Mouse (Mus musculus): ENCODE results near the gene Gpha2. TPM values are rescaled to one million over a fixed set of nuclear protein-coding genes. Genes with fewer than 3 reads are reported as not detected.

Gpha2 gene
- polyA plus RNA-seq, 1 experiment from 2014 or later = not detected

MicroRNA genes within 50 kb of the gene (microRNA counts, 519-probe panel; counts per million panel counts)
- microRNA mmu-miR-192 = 2,287 counts per million, percentile 60 among the panel's probes with 10 or more counts

Small RNA genes lying within 50 kb of the gene (microRNA-seq; reads per million reads assigned to microRNA genes)
- gene Mir192 (97.4 reads per million, percentile 50 among the genes with 10 or more reads in this experiment), gene Mir194-2 (60.9 reads per million, percentile 44 among the genes with 10 or more reads in this experiment)

Other genes starting within 250 kb of the Gpha2 start
- not detected in 2 replicates for gene Slc22a20, start 240.2 kb upstream of the Gpha2 start, polyA plus RNA-seq (2015; fragmentation: Nextera tagmentation; extraction: Ambion mirVana)
- gene Capn1, start 210.5 kb upstream of the Gpha2 start, polyA plus RNA-seq (2015; fragmentation: Nextera tagmentation; extraction: Ambion mirVana) = 1.0 and 1.1 TPM in 2 replicates
- 23.8 and 26.0 TPM in 2 replicates for gene Syvn1, start 179.8 kb upstream of the Gpha2 start, polyA plus RNA-seq (2015; fragmentation: Nextera tagmentation; extraction: Ambion mirVana)
- gene Mrpl49, start 168.6 kb upstream of the Gpha2 start, polyA plus RNA-seq (2015; fragmentation: Nextera tagmentation; extraction: Ambion mirVana) = 75.6 and 80.7 TPM in 2 replicates
- gene Fau, start 168.5 kb upstream of the Gpha2 start, polyA plus RNA-seq (2015; fragmentation: Nextera tagmentation; extraction: Ambion mirVana) = 677 and 758 TPM in 2 replicates
- 31.1 and 33.7 TPM in 2 replicates for gene Znhit2, start 165.2 kb upstream of the Gpha2 start, polyA plus RNA-seq (2015; fragmentation: Nextera tagmentation; extraction: Ambion mirVana)
- 28.3 and 30.3 TPM in 2 replicates for gene Tm7sf2, start 158.0 kb upstream of the Gpha2 start, polyA plus RNA-seq (2015; fragmentation: Nextera tagmentation; extraction: Ambion mirVana)
- 70.7 and 85.7 TPM in 2 replicates for gene Vps51, start 149.1 kb upstream of the Gpha2 start, polyA plus RNA-seq (2015; fragmentation: Nextera tagmentation; extraction: Ambion mirVana)
- gene Tmem262, start 146.3 kb upstream of the Gpha2 start, polyA plus RNA-seq (2015; fragmentation: Nextera tagmentation; extraction: Ambion mirVana) = not detected in 2 replicates
- 1.9 and 3.1 TPM in 2 replicates for gene Gm28374, start 144.1 kb upstream of the Gpha2 start, polyA plus RNA-seq (2015; fragmentation: Nextera tagmentation; extraction: Ambion mirVana)
- gene Zfpl1, start 141.4 kb upstream of the Gpha2 start, polyA plus RNA-seq (2015; fragmentation: Nextera tagmentation; extraction: Ambion mirVana) = 71.7 and 76.6 TPM in 2 replicates
- 44.6 and 45.8 TPM in 2 replicates for gene Cdca5, start 141.4 kb upstream of the Gpha2 start, polyA plus RNA-seq (2015; fragmentation: Nextera tagmentation; extraction: Ambion mirVana)
- gene AC131692.1, start 132.0 kb upstream of the Gpha2 start, polyA plus RNA-seq (2015; fragmentation: Nextera tagmentation; extraction: Ambion mirVana) = 0.36 and 0.63 TPM in 2 replicates
- 0.43 and 0.87 TPM in 2 replicates for gene Naaladl1, start 120.6 kb upstream of the Gpha2 start, polyA plus RNA-seq (2015; fragmentation: Nextera tagmentation; extraction: Ambion mirVana)
- 45.4 and 46.4 TPM in 2 replicates for gene Sac3d1, start 107.7 kb upstream of the Gpha2 start, polyA plus RNA-seq (2015; fragmentation: Nextera tagmentation; extraction: Ambion mirVana)
- gene Snx15, start 98.1 kb upstream of the Gpha2 start, polyA plus RNA-seq (2015; fragmentation: Nextera tagmentation; extraction: Ambion mirVana) = 32.5 and 35.0 TPM in 2 replicates
- gene Batf2, start 85.4 kb upstream of the Gpha2 start, polyA plus RNA-seq (2015; fragmentation: Nextera tagmentation; extraction: Ambion mirVana) = not detected in 2 replicates
- 86.1 and 87.1 TPM in 2 replicates for gene Arl2, start 84.8 kb upstream of the Gpha2 start, polyA plus RNA-seq (2015; fragmentation: Nextera tagmentation; extraction: Ambion mirVana)
- not detected in 2 replicates for gene Majin, start 42.0 kb upstream of the Gpha2 start, polyA plus RNA-seq (2015; fragmentation: Nextera tagmentation; extraction: Ambion mirVana)
- 53.7 and 58.8 TPM in 2 replicates for gene Ppp2r5b, start 9.5 kb downstream of the Gpha2 start, polyA plus RNA-seq (2015; fragmentation: Nextera tagmentation; extraction: Ambion mirVana)
- 8.9 and 9.7 TPM in 2 replicates for gene Atg2a, start 15.3 kb downstream of the Gpha2 start, polyA plus RNA-seq (2015; fragmentation: Nextera tagmentation; extraction: Ambion mirVana)
- 74.3 and 75.6 TPM in 2 replicates for gene Ehd1, start 50.3 kb downstream of the Gpha2 start, polyA plus RNA-seq (2015; fragmentation: Nextera tagmentation; extraction: Ambion mirVana)
- gene Cdc42bpg, start 80.1 kb downstream of the Gpha2 start, polyA plus RNA-seq (2015; fragmentation: Nextera tagmentation; extraction: Ambion mirVana) = 0.22 and 0.39 TPM in 2 replicates
- 83.8 and 92.4 TPM in 2 replicates for gene Men1, start 108.6 kb downstream of the Gpha2 start, polyA plus RNA-seq (2015; fragmentation: Nextera tagmentation; extraction: Ambion mirVana)
- gene Map4k2, start 114.8 kb downstream of the Gpha2 start, polyA plus RNA-seq (2015; fragmentation: Nextera tagmentation; extraction: Ambion mirVana) = 11.3 and 15.4 TPM in 2 replicates
- gene Sf1, start 137.3 kb downstream of the Gpha2 start, polyA plus RNA-seq (2015; fragmentation: Nextera tagmentation; extraction: Ambion mirVana) = 134 and 139 TPM in 2 replicates
- 2.0 and 2.1 TPM in 2 replicates for gene Pygm, start 158.0 kb downstream of the Gpha2 start, polyA plus RNA-seq (2015; fragmentation: Nextera tagmentation; extraction: Ambion mirVana)
- 21.1 and 25.1 TPM in 2 replicates for gene Rasgrp2, start 173.0 kb downstream of the Gpha2 start, polyA plus RNA-seq (2015; fragmentation: Nextera tagmentation; extraction: Ambion mirVana)
- 16.9 and 18.1 TPM in 2 replicates for gene Nrxn2, start 192.4 kb downstream of the Gpha2 start, polyA plus RNA-seq (2015; fragmentation: Nextera tagmentation; extraction: Ambion mirVana)

Measured in forebrain, embryonic 13.5 days (tissue).